Mouse (Mus musculus): ENCODE data around the gene Asb9.

DNA sequence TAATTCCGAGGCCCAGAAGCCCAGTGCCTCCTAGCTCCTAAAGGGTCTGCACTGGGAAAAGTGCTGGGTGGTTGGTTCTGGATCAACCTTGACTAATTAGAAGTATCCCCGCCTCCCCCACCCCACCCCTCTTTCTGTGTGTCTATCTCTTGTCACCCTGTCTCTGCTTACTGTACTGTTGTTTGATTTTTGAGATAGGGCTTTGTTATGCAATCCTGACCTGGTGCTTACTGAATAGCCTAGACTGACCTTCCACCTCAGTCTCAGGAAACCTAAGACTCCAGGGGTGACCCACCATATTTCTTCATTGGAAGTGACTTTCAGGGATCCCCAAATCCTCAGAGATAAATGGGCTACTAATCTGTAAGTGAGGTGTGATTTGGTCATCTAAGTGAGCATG, 3.9 kb upstream of the Asb9 start:
- no peak for TF ChIP-seq CTCF (IDR thresholded peaks at IDR 0.05; ENCODE audit: low read depth)
- TF ChIP-seq EP300 (IDR thresholded peaks at IDR 0.05; ENCODE audit: low read depth), result no peak
